Mouse (Mus musculus): ENCODE data around the gene Themis3. TPM values are rescaled to one million over a fixed set of nuclear protein-coding genes. Genes with fewer than 3 reads are reported as not detected.

Themis3 gene
- not detected in 2 replicates for polyA plus RNA-seq (2015; fragmentation: Nextera tagmentation; extraction: Ambion mirVana)

DNA sequence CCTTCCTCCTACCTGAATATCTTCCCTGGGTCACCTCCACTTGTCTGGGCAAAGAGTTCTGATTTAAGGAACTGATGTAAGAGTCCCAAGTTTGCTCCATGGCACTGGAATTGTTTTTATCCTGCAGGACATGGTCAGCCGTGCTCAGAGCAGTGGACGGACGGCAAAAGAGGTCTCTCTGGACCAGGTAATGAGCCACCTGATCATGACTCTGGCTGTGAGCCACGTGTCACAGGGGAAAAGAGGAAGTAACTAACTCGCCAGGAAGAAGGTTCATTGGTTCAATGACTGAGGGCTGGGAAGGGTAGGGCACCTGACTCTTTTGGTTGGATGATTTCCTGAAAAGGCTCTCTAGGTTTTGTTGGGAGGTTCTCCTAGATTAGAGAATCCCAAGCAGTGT lies at the start of gene Themis3:
Gene Themis3 (minus strand): TSS at position 187 of the 400 bp plus-strand sequence.
- Histone ChIP-seq H3K9ac (no peak within 1 kb of the TSS), H3K4me2 (no peak within 1 kb of the TSS), H3K9me3 (replicated peaks) (no peaks in the 10 kb centered on the region), H3K27me3 (no peaks in the 10 kb centered on the region), H3K4me3 (replicated peaks) (no peak within 1 kb of the TSS), H3K4me1 (replicated peaks) (no peaks in the 10 kb centered on the region), H3K27ac (replicated peaks) (no peak within 1 kb of the TSS), H3K36me3 (replicated peaks) (no peaks in the 10 kb centered on the region)
- WGBS (ENCODE audit: insufficient replicate concordance), result 52% methylated on average over 5 of the region's 5 CpGs
- no peak for ATAC-seq (ENCODE audit: insufficient read depth)

DNA sequence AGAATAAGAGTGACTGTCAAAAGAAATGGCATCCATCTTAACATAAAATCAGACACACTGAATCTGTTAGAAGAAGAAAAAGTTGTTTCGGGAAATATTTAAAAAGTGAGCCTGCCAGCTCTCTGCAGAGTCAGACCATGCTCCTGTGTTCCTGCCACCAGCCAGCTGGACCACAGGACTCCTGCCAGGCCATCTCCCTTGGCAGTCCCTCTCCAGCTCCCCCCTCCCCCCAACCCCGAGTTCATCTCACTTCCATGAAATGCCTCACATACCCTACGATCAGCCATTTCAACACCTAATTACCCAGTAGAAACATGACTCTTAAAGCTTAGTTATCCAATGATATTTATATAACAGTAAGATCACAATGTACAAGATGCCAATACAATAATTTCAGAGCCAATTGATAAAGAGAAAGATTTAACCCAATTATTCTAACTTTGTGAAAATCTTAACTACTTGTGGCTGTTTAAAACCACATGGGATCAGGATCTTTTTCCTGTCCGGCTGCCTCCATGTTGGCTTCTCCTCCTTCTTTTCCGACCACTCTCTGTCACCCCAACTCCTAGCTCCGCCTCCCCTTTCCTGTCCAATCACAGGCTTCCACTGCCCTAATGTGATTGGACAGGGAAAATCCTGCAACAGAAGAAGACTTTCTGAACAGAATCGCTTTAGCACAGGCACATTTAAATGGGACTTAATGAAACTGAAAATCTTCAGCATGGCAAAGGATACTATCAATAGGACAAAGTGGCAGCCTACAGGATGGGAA lies 43.7 kb upstream of the Themis3 start:
- no peak for ATAC-seq (ENCODE audit: insufficient read depth)
- Histone ChIP-seq H3K27ac (replicated peaks) (no peak overlapping the region), H3K9ac (no peak overlapping the region), H3K9me3 (replicated peaks) (no peaks in the 10 kb centered on the region), H3K4me1 (replicated peaks) (no peaks in the 10 kb centered on the region), H3K4me2 (no peak overlapping the region), H3K27me3 (no peaks in the 10 kb centered on the region), H3K36me3 (replicated peaks) (no peaks in the 10 kb centered on the region), H3K4me3 (replicated peaks) (no peak overlapping the region)
- 63% methylated on average over 7 of the region's 7 CpGs for WGBS (ENCODE audit: insufficient replicate concordance)

DNA sequence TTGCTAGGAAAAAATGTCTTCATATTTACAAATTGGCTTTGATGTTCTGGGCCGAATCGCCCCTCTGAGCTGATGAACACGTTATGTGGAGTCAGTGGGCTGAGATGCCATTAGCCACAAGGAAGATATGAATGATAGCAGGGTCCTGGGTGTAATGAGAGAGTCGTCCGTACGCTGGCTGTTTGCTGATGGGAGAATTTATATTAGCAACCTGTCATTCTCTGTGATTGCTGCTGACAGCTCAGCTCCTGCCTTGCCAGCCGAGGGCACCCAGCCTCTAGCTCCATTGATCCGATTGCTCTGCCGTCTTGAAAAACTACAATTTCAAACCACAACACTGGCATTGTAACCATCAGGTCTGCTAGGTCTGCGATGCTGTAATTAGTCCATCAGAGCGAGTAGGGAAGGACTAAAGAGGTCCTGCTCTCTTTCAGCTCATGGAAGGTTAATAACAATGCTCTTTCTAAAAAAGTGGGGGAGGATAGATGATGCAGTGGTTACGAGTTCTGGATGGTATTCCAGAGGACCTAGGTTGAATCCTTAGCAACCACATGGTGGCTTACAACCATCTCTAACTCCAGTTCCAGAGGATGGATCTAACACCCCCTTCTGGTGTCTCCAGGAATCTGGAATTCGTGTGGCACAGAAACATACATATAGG lies 25.7 kb upstream of the Themis3 start:
- H3K9ac ChIP-seq, result no peak overlapping the region
- no peak overlapping the region for H3K27ac ChIP-seq (replicated peaks)
- no peaks in the 10 kb centered on the region for H3K9me3 ChIP-seq (replicated peaks)
- WGBS (ENCODE audit: insufficient replicate concordance), result 68% methylated on average over 13 of the region's 13 CpGs
- no peak for ATAC-seq (ENCODE audit: insufficient read depth)
- H3K4me2 ChIP-seq, result no peak overlapping the region
- H3K4me3 ChIP-seq (replicated peaks), result no peak overlapping the region
- H3K27me3 ChIP-seq, result no peaks in the 10 kb centered on the region
- H3K4me1 ChIP-seq (replicated peaks), result no peaks in the 10 kb centered on the region
- no peaks in the 10 kb centered on the region for H3K36me3 ChIP-seq (replicated peaks)

DNA sequence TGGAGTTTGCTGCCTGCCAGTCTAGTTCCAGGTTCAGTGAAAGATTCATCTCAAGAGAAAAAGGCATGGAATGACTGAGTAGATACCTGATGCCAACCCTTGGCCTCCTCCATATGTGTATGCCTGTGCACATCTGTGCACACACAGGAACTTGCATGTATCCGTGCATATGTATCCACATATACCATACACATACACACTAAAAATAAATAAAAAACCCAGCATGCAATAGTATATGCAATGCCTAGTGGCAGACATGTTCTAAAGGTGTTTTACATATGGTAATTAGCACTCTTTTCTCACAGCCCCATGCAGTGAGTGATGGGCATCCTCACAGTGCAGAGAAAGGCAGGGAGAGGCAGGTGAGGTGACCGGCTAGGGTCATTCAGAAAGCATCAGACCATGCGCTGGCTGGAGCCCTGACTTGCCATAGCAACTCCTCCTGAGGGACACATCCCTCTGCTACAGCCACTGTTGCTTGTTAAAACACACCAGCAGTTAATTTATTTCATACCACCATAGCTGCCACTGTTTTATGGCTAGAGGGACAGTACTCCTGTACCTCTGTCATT lies 24.9 kb upstream of the Themis3 start:
- H3K4me1 ChIP-seq (replicated peaks), result no peaks in the 10 kb centered on the region
- H3K9ac ChIP-seq, result no peak overlapping the region
- WGBS (ENCODE audit: insufficient replicate concordance), result 72% methylated on average over 3 of the region's 3 CpGs
- ATAC-seq (ENCODE audit: insufficient read depth), result no peak
- no peaks in the 10 kb centered on the region for H3K36me3 ChIP-seq (replicated peaks)
- H3K4me2 ChIP-seq, result no peak overlapping the region
- H3K27ac ChIP-seq (replicated peaks), result no peak overlapping the region
- H3K4me3 ChIP-seq (replicated peaks), result no peak overlapping the region
- no peaks in the 10 kb centered on the region for H3K9me3 ChIP-seq (replicated peaks)
- H3K27me3 ChIP-seq, result no peaks in the 10 kb centered on the region

DNA sequence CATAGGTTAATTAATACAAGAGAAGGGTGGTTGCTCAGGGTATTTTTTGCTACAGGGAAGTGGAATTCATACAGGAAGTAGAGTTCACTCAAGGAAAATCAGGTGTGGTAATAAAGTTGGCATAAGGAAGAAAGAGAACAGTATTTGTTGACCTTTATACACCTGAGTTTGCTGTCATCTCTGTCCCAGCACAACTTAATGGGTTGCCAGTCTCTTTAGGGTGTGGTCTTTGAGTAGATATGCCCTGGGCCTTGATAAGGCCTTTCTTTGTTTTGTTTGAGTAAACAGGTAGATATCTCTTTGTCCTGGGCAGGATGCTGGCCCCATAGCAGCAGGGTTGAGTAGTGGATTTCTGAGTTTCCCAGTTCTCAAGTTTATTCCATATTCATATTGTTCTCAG lies 15.6 kb upstream of the Themis3 start:
- Histone ChIP-seq H3K4me1 (replicated peaks) (no peaks in the 10 kb centered on the region), H3K9ac (no peak overlapping the region), H3K9me3 (replicated peaks) (no peaks in the 10 kb centered on the region), H3K36me3 (replicated peaks) (no peaks in the 10 kb centered on the region), H3K27ac (replicated peaks) (no peak overlapping the region), H3K27me3 (no peaks in the 10 kb centered on the region), H3K4me3 (replicated peaks) (no peak overlapping the region), H3K4me2 (no peak overlapping the region)
- no peak for ATAC-seq (ENCODE audit: insufficient read depth)

DNA sequence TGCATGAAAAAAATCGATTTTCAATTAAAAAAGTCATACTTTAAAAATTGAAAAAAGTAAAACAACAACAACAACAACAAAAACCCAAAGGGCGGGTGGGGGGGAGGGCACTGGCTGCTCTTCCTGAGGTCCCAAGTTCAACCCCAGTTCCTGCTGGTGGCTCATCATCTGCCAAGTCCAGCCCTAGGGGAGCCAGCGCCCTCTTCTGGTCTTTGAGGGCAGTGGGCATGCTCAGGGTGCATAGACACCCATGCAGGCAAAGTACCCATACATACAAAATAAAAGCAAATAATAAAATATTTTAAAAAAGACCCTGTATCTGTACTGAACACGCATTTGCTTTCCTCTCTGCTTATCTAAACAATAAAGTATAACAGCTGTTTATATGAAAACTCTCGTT lies 10.5 kb upstream of the Themis3 start:
- H3K36me3 ChIP-seq (replicated peaks), result no peaks in the 10 kb centered on the region
- H3K9me3 ChIP-seq (replicated peaks), result no peaks in the 10 kb centered on the region
- H3K4me1 ChIP-seq (replicated peaks), result no peaks in the 10 kb centered on the region
- 42% methylated on average over 5 of the region's 5 CpGs for WGBS (ENCODE audit: insufficient replicate concordance)
- H3K4me2 ChIP-seq, result no peak overlapping the region
- no peak overlapping the region for H3K4me3 ChIP-seq (replicated peaks)
- H3K27me3 ChIP-seq, result no peaks in the 10 kb centered on the region
- no peak for ATAC-seq (ENCODE audit: insufficient read depth)
- H3K9ac ChIP-seq, result no peak overlapping the region
- H3K27ac ChIP-seq (replicated peaks), result no peak overlapping the region

DNA sequence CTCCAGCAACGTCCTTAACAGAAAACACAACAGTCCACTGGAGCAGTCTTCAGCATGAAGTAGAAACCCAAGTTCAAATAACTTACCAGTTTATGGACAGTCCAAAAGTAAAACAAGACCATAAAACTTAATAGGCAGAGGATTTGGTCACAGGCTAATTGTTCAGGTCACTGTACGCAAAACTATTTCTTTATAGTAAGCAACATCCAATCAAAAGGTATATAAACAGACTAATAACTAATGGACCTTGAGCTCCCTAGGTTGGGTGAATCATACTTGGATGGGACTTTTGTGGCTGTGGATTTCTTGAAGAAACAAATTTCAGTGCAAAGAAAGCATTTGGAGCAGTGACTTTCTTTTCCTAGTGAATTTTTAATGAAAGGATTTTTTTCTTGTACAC lies 6.8 kb upstream of the Themis3 start:
- Histone ChIP-seq H3K4me2 (no peak overlapping the region), H3K36me3 (replicated peaks) (no peaks in the 10 kb centered on the region), H3K9me3 (replicated peaks) (no peaks in the 10 kb centered on the region), H3K27me3 (no peaks in the 10 kb centered on the region), H3K4me3 (replicated peaks) (no peak overlapping the region), H3K9ac (no peak overlapping the region), H3K27ac (replicated peaks) (no peak overlapping the region), H3K4me1 (replicated peaks) (no peaks in the 10 kb centered on the region)
- WGBS (ENCODE audit: insufficient replicate concordance), result 72% methylated on average over 2 of the region's 2 CpGs
- ATAC-seq (ENCODE audit: insufficient read depth), result no peak

DNA sequence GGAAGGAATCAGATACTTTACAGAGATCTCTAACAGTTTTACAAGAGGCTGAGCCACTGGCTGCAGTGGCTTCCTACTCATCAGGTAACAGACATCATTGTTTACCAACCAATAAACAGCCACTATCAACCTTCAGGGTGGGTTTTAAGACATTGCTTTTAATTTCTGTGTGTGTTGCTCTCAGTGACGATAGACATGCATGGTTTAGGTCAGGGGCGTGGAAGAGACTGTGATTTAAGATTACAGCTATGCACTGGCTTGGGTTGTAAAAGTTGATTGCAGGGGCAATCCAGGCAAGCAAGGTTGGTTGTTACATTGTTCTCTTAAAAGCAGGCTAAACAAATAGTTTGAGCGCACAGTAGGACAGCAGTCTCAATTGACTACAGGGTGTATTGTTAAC lies 1.4 kb upstream of the Themis3 start:
- Histone ChIP-seq H3K4me2 (no peak overlapping the region), H3K36me3 (replicated peaks) (no peaks in the 10 kb centered on the region), H3K9me3 (replicated peaks) (no peaks in the 10 kb centered on the region), H3K9ac (no peak overlapping the region), H3K4me1 (replicated peaks) (no peaks in the 10 kb centered on the region), H3K4me3 (replicated peaks) (no peak overlapping the region), H3K27me3 (no peaks in the 10 kb centered on the region), H3K27ac (replicated peaks) (no peak overlapping the region)
- 37% methylated on average over 3 of the region's 3 CpGs for WGBS (ENCODE audit: insufficient replicate concordance)
- no peak for ATAC-seq (ENCODE audit: insufficient read depth)

DNA sequence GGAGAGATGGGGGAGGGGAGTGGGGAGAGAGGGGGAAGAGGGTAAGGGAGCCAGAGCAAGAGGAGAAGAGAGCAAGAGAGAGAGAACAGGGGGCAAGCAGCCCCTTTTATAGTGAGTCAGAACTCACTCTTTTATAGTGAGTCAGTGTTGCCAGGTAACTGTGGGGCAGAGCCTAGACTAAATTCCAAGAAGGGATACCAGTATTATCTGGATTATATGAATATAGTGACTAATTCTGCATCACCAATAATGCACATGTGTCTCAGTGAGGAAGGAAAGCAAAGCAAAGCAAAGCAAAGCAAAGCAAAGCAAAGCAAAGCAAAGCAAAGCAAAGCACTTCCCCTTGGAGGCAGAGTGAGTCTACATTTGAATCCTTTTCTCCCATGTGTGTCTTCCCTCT lies 835 bp upstream of the Themis3 start:
- Histone ChIP-seq H3K4me2 (no peak overlapping the region), H3K27ac (replicated peaks) (no peak overlapping the region), H3K9ac (no peak overlapping the region), H3K4me3 (replicated peaks) (no peak overlapping the region), H3K27me3 (no peaks in the 10 kb centered on the region), H3K4me1 (replicated peaks) (no peaks in the 10 kb centered on the region), H3K9me3 (replicated peaks) (no peaks in the 10 kb centered on the region), H3K36me3 (replicated peaks) (no peaks in the 10 kb centered on the region)
- no peak for ATAC-seq (ENCODE audit: insufficient read depth)

DNA sequence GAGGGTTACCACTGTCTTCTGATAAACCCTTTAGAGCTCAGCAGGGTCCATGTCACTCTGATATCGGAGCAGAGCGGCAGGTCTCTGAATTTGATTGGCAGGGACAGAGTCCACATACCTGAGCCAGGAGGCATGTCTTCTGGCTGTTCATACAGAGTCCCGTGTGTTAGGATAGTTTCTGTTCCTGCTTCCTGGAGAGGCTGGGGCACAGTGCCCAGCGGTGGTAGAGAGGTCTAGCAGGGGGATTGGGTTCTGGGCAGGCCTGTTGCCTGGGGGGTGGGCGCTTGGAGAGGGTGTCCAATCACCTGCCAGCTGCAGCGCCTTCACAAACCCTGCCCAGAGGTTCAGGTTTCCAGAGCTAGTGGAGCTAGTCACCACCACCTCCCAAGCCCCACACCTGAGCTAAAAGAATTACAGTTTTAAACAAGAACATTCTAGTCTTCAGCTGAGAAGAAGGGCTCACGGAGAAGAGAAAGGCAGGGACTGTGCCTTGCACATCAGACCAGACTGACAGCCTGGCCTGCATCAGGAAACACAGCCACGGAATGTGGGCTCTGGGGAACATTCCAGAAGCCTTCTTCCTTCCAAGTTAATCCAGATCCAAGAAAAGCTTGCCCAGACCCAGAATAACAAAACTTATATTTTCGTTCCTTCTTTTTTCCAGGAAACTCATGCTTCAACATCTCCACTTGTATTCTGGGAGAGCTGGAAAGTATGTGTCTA lies 3.9 kb downstream of the Themis3 start:
- Histone ChIP-seq H3K4me3 (replicated peaks) (no peak overlapping the region), H3K9me3 (replicated peaks) (no peaks in the 10 kb centered on the region), H3K36me3 (replicated peaks) (no peaks in the 10 kb centered on the region), H3K4me1 (replicated peaks) (no peaks in the 10 kb centered on the region), H3K27ac (replicated peaks) (no peak overlapping the region), H3K27me3 (no peaks in the 10 kb centered on the region), H3K9ac (no peak overlapping the region), H3K4me2 (no peak overlapping the region)
- no peak for ATAC-seq (ENCODE audit: insufficient read depth)
- 56% methylated on average over 9 of the region's 9 CpGs for WGBS (ENCODE audit: insufficient replicate concordance)

DNA sequence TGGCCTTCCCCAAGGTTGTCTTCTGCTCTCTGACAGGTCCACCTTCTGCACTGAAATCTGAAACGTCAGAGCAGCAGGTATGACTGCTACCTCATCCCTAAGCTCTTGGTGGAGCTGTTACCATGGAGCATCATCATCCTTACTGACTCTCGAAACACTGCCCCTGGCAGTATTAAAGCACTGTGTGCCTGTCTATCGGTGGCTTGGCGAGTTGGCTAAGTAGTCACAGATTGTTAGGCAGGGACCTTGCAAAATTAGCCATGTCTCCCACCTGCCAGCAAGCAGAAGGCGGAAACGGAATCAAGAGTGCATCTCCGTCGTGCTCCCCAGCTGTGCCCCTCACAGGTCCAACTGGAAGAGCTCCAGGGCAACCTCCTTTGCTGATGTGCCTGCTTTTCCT lies 4.6 kb downstream of the Themis3 start:
- 67% methylated on average over 8 of the region's 8 CpGs for WGBS (ENCODE audit: insufficient replicate concordance)

More for the DNA sequence above, 4.6 kb downstream of the Themis3 start:
- Histone ChIP-seq H3K36me3 (replicated peaks) (no peaks in the 10 kb centered on the region), H3K9ac (no peak overlapping the region), H3K4me3 (replicated peaks) (no peak overlapping the region), H3K9me3 (replicated peaks) (no peaks in the 10 kb centered on the region), H3K4me2 (no peak overlapping the region), H3K27ac (replicated peaks) (no peak overlapping the region), H3K4me1 (replicated peaks) (no peaks in the 10 kb centered on the region), H3K27me3 (no peaks in the 10 kb centered on the region)
- no peak for ATAC-seq (ENCODE audit: insufficient read depth)
